Mouse (Mus musculus) sigmoid colon, adult 10 weeks (tissue): Measurements from ENCODE around the gene Rtl8a. TPM values are rescaled to one million over a fixed set of nuclear protein-coding genes. Genes with fewer than 3 reads are reported as not detected.

Source experiments
- polyA plus RNA-seq: library from polyadenylated mRNA; stranded (reverse); fragments of 350-450 nt; fragmentation: Illumina TruSeq; extraction: RNeasy Lipid Tissue Mini Kit (QIAGEN cat#74804); gene quantifications from one replicate; pipeline ENCODE4 v1.2.3, GENCODE M21; 2014; ENCODE audit warnings: low read depth, low replicate concordance

The Rtl8a gene
- 3.2 TPM for polyA plus RNA-seq

DNA sequence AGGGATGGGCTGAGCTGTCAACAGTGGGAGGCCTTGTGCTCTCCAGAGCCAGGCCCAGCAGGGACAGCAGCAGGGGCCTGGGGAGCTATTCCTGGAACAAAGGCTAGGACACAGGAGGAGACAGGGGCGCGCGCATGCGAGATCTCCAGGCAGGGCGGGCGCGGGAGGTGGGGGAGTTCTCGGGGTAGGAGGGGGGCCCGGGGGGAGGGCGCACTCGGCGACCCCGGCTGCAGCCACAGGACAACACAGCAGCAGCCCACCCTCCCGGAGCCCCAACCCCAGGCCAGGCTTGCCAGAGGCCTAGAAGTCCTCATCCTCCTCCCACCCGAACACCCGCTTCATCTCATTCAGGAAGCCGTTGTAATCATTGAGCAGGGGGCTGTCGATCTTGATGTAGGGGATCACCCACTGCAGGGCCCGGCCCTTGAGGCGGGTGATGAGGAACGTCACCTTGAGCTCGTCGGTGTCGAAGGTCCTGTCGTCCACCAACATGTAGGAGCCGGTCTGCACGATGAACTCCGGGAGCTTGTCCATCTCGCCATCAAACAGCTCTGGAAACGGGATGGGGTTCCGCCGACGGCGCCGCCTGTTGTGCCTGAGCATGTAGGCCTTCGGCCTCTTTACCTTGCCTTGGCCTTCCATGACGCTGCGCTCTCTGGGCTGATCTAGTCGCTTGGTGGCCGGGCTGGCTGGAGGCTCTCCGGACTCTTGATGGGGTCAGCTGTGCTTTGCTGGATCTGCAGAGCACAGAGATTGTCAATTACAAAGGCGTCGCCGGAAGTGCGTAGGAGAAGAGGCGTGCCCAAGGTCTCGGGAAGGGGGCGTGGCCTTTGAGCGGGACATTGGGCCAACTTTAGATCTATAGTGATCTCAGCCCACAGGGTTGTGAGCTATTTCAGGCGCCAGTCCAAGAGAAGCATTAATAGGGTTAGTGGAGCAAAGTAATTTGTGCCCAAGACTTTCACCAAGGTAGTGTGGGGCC is at the start of gene Rtl8a:
TSS of gene Rtl8a (minus strand) at position 703 of the 982 bp plus-strand sequence.

DNA sequence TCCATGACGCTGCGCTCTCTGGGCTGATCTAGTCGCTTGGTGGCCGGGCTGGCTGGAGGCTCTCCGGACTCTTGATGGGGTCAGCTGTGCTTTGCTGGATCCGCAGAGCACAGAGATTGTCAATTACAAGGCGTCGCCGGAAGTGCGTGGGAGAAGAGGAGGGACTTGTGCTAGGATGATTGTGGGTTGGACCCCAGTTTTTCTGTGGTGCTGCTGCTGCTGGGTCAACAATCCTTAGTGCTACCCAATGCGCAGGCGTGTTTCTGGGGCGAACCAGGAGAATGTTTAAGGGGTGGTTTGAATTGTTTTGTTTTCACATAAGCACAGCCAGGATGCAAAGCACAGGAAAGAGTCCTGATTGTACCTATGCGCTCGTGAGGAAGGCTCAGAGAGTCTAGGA is 26.8 kb upstream of the Rtl8a start, which contains the start of gene Rtl8b:
TSS of gene Rtl8b (minus strand) at position 115 of the 400 bp plus-strand sequence.

DNA sequence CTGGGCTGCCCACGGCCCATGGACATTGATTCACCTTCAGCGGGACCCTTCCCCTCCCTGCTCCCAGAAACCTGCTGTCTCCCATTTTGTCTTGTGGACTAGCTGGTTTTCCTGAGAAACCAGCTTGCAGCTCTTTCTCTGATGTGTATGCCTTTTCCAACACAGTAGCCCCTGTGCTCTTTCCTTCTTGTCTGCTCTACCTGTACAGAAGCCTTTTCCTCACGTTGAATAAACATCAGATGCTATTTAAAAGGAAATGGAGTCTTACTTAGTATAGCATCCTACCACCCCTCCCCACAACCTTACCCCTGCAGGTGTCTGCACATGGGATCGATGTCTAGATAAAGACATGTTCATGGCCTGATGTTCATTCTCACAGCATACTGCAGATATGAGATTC is 34.6 kb downstream of the Rtl8a start, which contains the start of gene Gm14597:
TSS of gene Gm14597 (minus strand) at position 101 of the 400 bp plus-strand sequence.

DNA sequence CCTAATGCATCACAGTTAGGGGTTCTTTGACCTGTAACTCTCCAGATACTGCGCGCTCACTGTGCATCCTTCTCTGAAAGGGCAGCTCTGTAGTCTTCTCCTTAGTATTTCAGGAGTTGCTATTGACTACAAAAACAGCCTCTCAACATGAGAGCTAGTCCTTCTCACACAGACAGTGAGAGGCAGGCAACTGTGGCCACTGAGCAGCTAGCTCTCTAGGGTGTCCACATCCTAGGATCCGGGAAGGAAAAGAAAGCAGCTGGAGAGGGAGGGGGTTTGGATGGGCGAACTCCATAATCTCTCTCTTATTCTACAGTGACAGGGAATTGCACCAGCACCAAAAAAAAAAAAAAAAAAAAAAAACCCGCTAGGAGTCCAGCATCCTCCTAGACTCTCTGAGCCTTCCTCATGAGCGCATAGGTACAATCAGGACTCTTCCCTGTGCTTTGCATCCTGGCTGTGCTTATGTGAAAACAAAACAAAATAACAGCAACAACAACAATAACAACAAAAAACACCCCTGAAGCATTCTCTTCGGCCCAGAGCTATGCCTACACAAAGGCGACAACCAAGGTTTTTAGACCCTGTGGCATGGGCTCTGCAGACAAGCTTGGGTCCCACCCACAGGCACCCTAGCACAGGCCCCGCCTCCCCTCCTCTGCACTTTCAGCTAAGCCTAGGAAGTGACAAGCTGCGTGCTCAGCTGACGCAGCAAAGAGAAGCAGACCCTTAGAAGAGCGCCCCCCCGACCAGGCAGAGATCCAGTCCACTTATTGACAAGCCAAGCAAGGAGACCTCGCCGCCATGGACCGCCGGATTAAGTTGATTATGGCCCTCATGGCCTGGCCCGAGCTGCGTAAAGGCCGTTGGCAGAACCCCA is 36.0 kb downstream of the Rtl8a start, which contains the start of gene Rtl8c:
TSS of gene Rtl8c (plus strand) at position 791 of the 880 bp plus-strand sequence.

Other genes with a start within 250 kb of the Rtl8a start
- gene Etd, start 208.8 kb downstream of the Rtl8a start, polyA plus RNA-seq = not detected
- not detected for gene Rtl8c, start 35.6 kb downstream of the Rtl8a start, polyA plus RNA-seq
- gene Gm14597, start 34.7 kb downstream of the Rtl8a start, polyA plus RNA-seq = not detected
- gene Rtl8b, start 26.7 kb upstream of the Rtl8a start, polyA plus RNA-seq = 2.5 TPM
- 0.73 TPM for gene 4930502E18Rik, start 81.1 kb upstream of the Rtl8a start, polyA plus RNA-seq
- not detected for gene 1700013H16Rik, start 114.1 kb upstream of the Rtl8a start, polyA plus RNA-seq
- not detected for gene Zfp36l3, start 132.7 kb upstream of the Rtl8a start, polyA plus RNA-seq
- gene Xlr, start 154.0 kb upstream of the Rtl8a start, polyA plus RNA-seq = 14.6 TPM